Mouse (Mus musculus) hindbrain, embryonic 13.5 days (tissue): ENCODE measurements around the gene Hist1h4n. TPM values are rescaled to one million over a fixed set of nuclear protein-coding genes. Genes with fewer than 3 reads are reported as not detected.
"Not testable (repeated sequence)": the region's sequence is repeated elsewhere in the genome, so short reads cannot be mapped to it uniquely, and the experiment has no call there.

ENCODE experiments used
- ATAC-seq: fragments of 200-750 bp; cut with Nextera tagmentation; 2 replicates; pipeline ENCODE4 v1.8.0; 2017; ENCODE audit warnings: moderate TSS enrichment; ENCODE audit not compliant: low FRiP score
- H3K27ac ChIP-seq: fragments of 300-500 bp; sonication (generic); 2 replicates; pipeline ENCODE4 v1.5.1; 2015; ENCODE audit warnings: inconsistent platforms, mild to moderate bottlenecking, moderate library complexity
- H3K27me3 ChIP-seq: fragments of 300-500 bp; sonication (generic); 2 replicates; pipeline ENCODE4 v1.6.1; 2015; ENCODE audit warnings: mild to moderate bottlenecking, inconsistent platforms
- H3K36me3 ChIP-seq: fragments of 300-500 bp; sonication (generic); 2 replicates; pipeline ENCODE4 v1.6.1; 2015; ENCODE audit warnings: mild to moderate bottlenecking, inconsistent platforms
- H3K4me1 ChIP-seq: fragments of 300-500 bp; sonication (generic); replicated peaks from 2 replicates; pipeline ENCODE4 v1.6.1; 2015; ENCODE audit warnings: inconsistent platforms
- H3K4me2 ChIP-seq: fragments of 300-500 bp; sonication (generic); 2 replicates; pipeline ENCODE4 v1.6.1; 2015; ENCODE audit warnings: inconsistent platforms, mild to moderate bottlenecking, moderate library complexity
- H3K4me3 ChIP-seq: fragments of 300-500 bp; sonication (generic); 2 replicates; pipeline ENCODE4 v1.5.1; 2015; ENCODE audit warnings: mild to moderate bottlenecking, inconsistent platforms
- H3K9ac ChIP-seq: fragments of 300-500 bp; sonication (generic); 2 replicates; pipeline ENCODE4 v1.6.1; 2015; ENCODE audit warnings: mild to moderate bottlenecking, inconsistent platforms
- H3K9me3 ChIP-seq: fragments of 300-500 bp; sonication (generic); 2 replicates; pipeline ENCODE4 v1.6.1; 2016; ENCODE audit warnings: inconsistent platforms
- WGBS: fragments of 180-500 bp; shearing (Covaris S2); methylation state at CpG from one replicate; pipeline ENCODE4 v1.1.7; 2015; 5-methylcytosine and 5-hydroxymethylcytosine counted together
- polyA plus RNA-seq: library from polyadenylated mRNA; unstranded; fragments of >200 nt; fragmentation: Nextera tagmentation; extraction: Ambion mirVana; gene quantifications from 2 replicates; pipeline ENCODE4 v1.2.1, GENCODE M21; 2015

Hist1h4n gene
- 6.7 and 8.6 TPM in 2 replicates for polyA plus RNA-seq

DNA sequence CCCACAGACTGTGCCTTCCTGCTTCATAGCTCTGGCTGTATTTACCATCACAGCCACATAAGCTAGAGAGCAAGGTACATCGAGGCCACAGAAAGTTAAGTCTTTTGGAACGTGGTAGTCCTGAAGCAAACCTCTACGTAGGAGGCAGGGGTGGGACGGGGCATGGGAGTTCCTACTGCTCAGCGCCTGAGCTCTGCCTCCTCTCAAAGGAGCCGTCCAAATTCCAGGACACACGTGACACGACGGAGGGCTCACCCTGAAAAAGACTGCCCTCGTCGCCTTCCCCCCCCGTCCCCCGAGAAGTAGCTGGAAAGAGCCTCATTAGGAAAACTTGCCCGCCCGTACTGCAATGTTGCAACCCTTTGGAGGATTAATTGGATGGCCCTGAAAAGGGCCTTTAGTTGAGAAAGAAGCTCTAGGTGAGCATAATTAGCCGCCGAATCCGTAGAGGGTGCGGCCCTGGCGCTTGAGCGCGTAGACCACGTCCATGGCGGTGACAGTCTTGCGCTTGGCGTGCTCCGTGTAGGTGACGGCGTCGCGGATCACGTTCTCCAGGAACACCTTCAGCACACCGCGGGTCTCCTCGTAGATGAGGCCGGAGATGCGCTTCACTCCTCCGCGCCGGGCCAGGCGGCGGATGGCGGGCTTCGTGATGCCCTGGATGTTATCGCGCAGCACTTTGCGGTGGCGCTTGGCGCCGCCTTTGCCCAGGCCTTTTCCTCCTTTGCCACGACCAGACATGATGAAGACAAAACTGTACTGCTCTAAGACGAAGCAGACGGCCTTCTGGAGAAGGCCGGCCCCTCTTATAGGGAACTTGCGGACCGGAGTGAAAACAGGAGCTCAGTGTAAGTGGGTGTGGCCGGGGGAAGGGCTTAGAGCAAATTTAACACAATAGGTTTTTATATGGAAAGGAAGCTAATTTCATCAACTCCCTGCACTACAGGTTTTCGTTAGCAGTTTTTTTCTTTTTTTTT, at the start of gene Hist1h4n:
TSS of gene Hist1h4n (minus strand) at position 779 of the 977 bp plus-strand sequence.
- H3K9me3 ChIP-seq, H3K27ac ChIP-seq, H3K9ac ChIP-seq, H3K36me3 ChIP-seq, H3K27me3 ChIP-seq, H3K4me1 ChIP-seq: not testable (repeated sequence)
- H3K4me2 ChIP-seq: peak within 1 kb of the TSS; percentile 47
- ATAC-seq: peak; percentile 85
- peak within 1 kb of the TSS; percentile 27 for H3K4me3 ChIP-seq
- under 1% methylated on average over 25 of the region's 58 CpGs for WGBS

- Histone ChIP-seq H3K4me1 (no peaks in the 10 kb centered on the region), H3K27me3 (peaks cover 17% of the 10 kb centered on the region), H3K27ac (no peak overlapping the region), H3K36me3 (no peaks in the 10 kb centered on the region), H3K4me3 (no peak overlapping the region), H3K9ac (no peak overlapping the region), H3K9me3 (no peaks in the 10 kb centered on the region), H3K4me2 (no peak overlapping the region)
- WGBS: 86% methylated on average over 6 of the region's 6 CpGs
- no peak for ATAC-seq
These were observed 48.7 kb upstream of the Hist1h4n start for GRCm38 (mm10) chr13:21880735-21881134.

GRCm38 (mm10) chr13:21865503-21865902, 33.5 kb upstream of the Hist1h4n start:
- WGBS: 79% methylated on average over 3 of the region's 3 CpGs
- H3K4me2 ChIP-seq, H3K9ac ChIP-seq, H3K4me1 ChIP-seq, H3K36me3 ChIP-seq, ATAC-seq, H3K27me3 ChIP-seq, H3K4me3 ChIP-seq, H3K27ac ChIP-seq, H3K9me3 ChIP-seq: not testable (repeated sequence)

DNA sequence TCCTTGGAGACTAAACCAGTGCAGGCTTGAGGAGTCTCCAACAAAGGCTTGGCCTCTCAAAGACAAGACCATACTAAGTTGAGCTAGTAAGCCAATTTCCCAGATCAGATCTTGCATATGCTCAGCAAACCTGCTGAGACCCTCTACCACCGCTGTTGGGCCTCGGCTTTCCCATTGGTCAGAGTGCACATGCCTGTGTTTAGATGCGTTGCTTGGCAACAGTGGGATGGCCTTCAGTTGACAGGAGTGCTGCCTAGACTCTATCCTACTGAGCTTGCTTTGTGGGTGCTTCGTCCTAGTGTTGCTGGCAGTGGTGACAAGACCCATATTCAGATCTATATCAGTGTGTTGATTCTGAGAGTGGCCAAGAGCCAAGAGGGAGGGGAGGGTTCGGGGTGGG, 29.6 kb upstream of the Hist1h4n start:
- WGBS: 20% methylated on average over 5 of the region's 5 CpGs
- Histone ChIP-seq H3K9ac (no peak overlapping the region), H3K27me3 (no peaks in the 10 kb centered on the region; the same call in 1 of the 2 replicates), H3K27ac (no peak overlapping the region), H3K4me2 (no peak overlapping the region), H3K9me3 (no peaks in the 10 kb centered on the region), H3K4me1 (no peaks in the 10 kb centered on the region), H3K36me3 (no peaks in the 10 kb centered on the region), H3K4me3 (no peak overlapping the region)
- no peak for ATAC-seq

DNA sequence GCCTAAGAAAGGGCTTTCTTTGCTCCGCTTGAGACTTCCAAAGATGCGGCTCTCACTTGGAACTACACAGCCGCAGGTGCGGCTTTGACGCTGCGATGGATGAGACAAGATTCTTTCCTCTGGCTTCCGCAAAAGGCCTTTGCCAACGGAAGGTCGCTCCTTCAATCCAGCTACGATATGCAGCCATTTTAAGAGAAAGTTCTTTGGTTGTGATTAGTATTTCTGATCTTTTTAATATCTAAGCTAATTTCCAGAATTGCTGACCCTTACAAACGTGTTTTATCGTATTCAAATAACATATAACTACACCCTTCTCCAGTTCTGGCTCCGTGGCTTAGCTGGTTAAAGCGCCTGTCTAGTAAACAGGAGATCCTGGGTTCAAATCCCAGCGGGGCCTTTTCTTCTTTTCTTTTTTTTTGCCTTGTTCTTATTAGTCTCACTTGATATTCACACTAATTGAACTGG, 23.7 kb upstream of the Hist1h4n start:
- Histone ChIP-seq H3K4me3 (peak overlapping the region; percentile 41), H3K4me2 (peak overlapping the region; percentile 52), H3K36me3 (no peaks in the 10 kb centered on the region), H3K27ac (no peak overlapping the region), H3K27me3 (peaks cover 3% of the 10 kb centered on the region; the same call in 1 of the 2 replicates), H3K9me3 (no peaks in the 10 kb centered on the region), H3K9ac (peak overlapping the region; percentile 49; the same call in 1 of the 2 replicates), H3K4me1 (no peaks in the 10 kb centered on the region)
- 2% methylated on average over 15 of the region's 15 CpGs for WGBS
- no peak for ATAC-seq

DNA sequence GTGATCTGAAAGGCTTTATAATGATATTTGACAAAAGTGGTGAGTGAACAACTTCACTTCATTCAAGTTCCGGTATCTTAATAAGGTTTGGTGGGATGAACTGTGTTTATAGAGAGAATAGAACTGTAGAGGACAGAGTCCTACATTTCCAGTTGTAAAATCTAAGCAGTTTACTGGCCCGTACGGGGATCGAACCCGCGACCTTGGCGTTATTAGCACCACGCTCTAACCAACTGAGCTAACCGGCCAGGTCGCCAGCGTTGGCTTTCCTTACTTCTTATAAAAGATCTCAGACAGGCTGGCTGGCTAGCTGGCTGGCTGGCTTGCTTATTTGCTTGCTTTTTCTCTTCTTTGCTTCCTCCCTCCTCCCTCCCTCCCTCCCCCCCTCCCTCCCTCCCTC, 23.1 kb upstream of the Hist1h4n start:
- Histone ChIP-seq H3K4me1 (no peaks in the 10 kb centered on the region), H3K27me3 (peaks cover 3% of the 10 kb centered on the region; the same call in 1 of the 2 replicates), H3K4me2 (peak overlapping the region; percentile 52), H3K36me3 (no peaks in the 10 kb centered on the region), H3K27ac (no peak overlapping the region), H3K9ac (no peak overlapping the region), H3K9me3 (no peaks in the 10 kb centered on the region), H3K4me3 (peak overlapping the region; percentile 41)
- 2% methylated on average over 11 of the region's 11 CpGs for WGBS
- ATAC-seq: peak; percentile 63

DNA sequence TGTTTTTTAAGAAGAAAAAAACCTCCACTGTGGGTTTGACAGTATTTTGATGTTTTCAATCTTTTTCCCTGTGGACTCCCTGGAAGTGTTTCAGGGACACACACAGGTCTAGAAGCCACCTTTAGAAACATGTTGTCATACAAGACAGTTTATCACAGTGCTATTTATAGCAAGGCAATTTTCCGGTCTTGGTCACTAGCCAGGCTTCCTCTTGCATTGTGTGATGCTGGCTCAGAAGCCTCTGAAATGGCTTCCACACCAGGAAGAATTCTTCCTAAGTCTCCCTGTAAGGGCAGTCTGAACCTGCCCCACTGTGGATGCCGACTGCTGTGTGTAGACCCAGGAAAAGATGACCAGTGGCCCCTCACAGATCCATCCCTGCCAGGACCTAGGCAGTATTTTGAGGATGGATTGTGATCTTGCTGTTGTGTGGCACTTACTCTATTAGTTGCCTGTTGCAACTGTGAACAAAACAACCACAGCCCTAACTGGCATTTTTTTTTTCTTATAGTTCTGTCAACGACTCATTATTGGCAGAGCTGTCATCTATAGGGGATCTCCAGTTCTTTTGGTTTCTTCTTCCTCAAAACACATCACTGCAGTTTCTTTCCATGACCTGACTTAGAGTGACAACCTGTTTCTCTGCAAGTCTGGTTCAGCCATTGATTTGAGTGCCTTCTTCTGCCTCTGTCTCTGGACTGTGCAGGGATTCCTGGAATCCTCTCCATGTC, 20.4 kb upstream of the Hist1h4n start:
- H3K9me3 ChIP-seq: no peaks in the 10 kb centered on the region
- H3K4me1 ChIP-seq: no peaks in the 10 kb centered on the region
- H3K36me3 ChIP-seq: no peaks in the 10 kb centered on the region
- no peak overlapping the region for H3K4me3 ChIP-seq
- no peak overlapping the region for H3K27ac ChIP-seq
- H3K9ac ChIP-seq: no peak overlapping the region
- H3K4me2 ChIP-seq: no peak overlapping the region
- 79% methylated on average over 3 of the region's 3 CpGs for WGBS
- H3K27me3 ChIP-seq: peaks cover 3% of the 10 kb centered on the region; the same call in 1 of the 2 replicates
- ATAC-seq: no peak

GRCm38 (mm10) chr13:21850696-21851095, 18.7 kb upstream of the Hist1h4n start:
- H3K9ac ChIP-seq, H3K27me3 ChIP-seq, H3K4me2 ChIP-seq, H3K4me1 ChIP-seq, H3K36me3 ChIP-seq, ATAC-seq, H3K9me3 ChIP-seq, H3K27ac ChIP-seq, H3K4me3 ChIP-seq: not testable (repeated sequence)
- WGBS: 32% methylated on average over 1 of the region's 1 CpGs

DNA sequence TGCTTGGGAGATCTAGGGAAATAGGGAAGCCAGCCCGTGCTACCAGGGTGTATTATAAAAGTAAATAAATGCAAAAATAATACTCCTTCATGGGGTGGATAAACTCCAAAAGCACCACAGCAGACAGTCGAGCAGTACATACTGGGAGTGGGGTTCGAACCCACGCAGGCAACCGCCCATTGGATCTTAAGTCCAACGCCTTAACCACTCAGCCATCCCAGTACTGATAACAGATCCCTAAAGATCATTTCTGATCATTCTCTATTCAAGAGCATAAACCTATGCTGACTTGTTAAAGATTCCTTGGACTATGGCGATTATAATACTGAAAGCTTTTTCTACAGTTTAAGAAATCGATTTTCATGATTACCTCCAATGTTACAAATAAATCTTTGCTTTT, 15.9 kb upstream of the Hist1h4n start:
- H3K36me3 ChIP-seq: no peaks in the 10 kb centered on the region
- 23% methylated on average over 8 of the region's 8 CpGs for WGBS

GRCm38 (mm10) chr13:21846356-21846755, 14.4 kb upstream of the Hist1h4n start:
- H3K9ac ChIP-seq, ATAC-seq, H3K9me3 ChIP-seq, H3K4me1 ChIP-seq, H3K27me3 ChIP-seq, H3K27ac ChIP-seq, H3K4me2 ChIP-seq, H3K36me3 ChIP-seq, H3K4me3 ChIP-seq: not testable (repeated sequence)

More for the DNA sequence above, 15.9 kb upstream of the Hist1h4n start:
- Histone ChIP-seq H3K27ac (no peak overlapping the region), H3K9ac (no peak overlapping the region), H3K4me2 (no peak overlapping the region), H3K4me3 (no peak overlapping the region), H3K27me3 (no peaks in the 10 kb centered on the region; the same call in 1 of the 2 replicates), H3K4me1 (no peaks in the 10 kb centered on the region), H3K9me3 (no peaks in the 10 kb centered on the region)
- ATAC-seq: no peak

DNA sequence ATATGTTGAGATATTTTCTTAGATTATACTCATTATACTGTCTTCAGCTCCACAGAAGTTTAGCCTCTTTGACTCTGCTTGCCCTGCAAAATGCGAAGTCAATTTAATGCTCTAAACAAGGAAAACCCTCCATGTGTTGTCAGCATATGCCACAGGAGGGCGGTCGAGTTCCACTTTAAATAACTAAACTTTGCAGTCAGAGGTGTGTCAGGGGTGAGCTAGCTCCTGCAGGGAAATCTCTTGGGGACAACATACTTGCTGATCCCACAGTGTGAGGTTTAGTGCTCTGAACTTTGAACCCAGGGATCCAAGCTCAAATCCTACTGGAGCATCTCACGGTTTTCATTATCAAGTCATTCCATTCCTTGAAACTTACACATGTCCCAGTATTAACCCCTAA, 8.5 kb upstream of the Hist1h4n start:
- WGBS: no CpG with 5 or more reads among the region's 4 CpGs
- H3K4me1 ChIP-seq, H3K9me3 ChIP-seq, H3K4me2 ChIP-seq, H3K27me3 ChIP-seq, H3K27ac ChIP-seq, H3K36me3 ChIP-seq, H3K4me3 ChIP-seq, H3K9ac ChIP-seq: not testable (repeated sequence)
- 0 out of 2 replicates have a peak, but pooled peaks have one; percentile 58 for ATAC-seq

GRCm38 (mm10) chr13:21833461-21833860, 1.5 kb upstream of the Hist1h4n start, which contains the start of the genes Hist1h2ap and Hist1h2br:
TSS of gene Hist1h2ap (minus strand) at chr13:21833507.
TSS of gene Hist1h2br (plus strand) at chr13:21833743.
- peak; percentile 97 for ATAC-seq
- not testable (repeated sequence) for H3K36me3 ChIP-seq, H3K9ac ChIP-seq, H3K4me1 ChIP-seq, H3K4me2 ChIP-seq, H3K4me3 ChIP-seq, H3K9me3 ChIP-seq, H3K27ac ChIP-seq, H3K27me3 ChIP-seq
- WGBS: no CpG with 5 or more reads among the region's 24 CpGs
